In the genomic region with DNA sequence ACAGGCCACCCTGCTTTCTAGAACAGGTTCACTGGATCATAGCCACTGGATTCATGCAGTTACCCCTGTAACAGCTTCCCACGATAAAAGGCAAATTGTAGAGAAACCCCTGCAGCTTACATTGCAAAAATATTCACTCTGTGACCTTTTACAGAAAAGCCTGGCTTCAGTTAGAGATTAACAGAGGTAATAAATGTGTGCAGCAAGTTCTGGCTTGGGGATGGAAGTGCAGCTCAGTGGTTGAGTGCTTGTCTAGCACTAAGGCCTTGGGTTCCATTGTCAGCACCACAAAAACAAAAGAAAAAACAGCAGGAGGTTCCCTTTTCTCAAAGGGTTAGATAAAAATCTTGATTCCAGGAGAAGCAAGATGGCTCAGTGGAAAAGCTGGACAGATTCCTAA, we compare ENCODE assay signal across 19 mouse cellular contexts. TPM values are rescaled to one million over a fixed set of nuclear protein-coding genes. Genes with fewer than 3 reads are reported as not detected.
"Had no signal": no experiment of that assay in that cellular context is flagged by ENCODE, and none has a peak within 500 bp of the region (broad histone marks: within the 10 kb centered on the region; RNA-seq: fewer than 3 reads in every experiment).

No protein-coding gene starts in this region.

- H3K27ac ChIP-seq: midbrain, embryonic 10.5 days; midbrain, embryonic 12.5 days; neural tube, embryonic 13.5 days; neural tube, embryonic 15.5 days had no signal

- H3K4me1 ChIP-seq: midbrain, embryonic 10.5 days; midbrain, embryonic 12.5 days; neural tube, embryonic 13.5 days; neural tube, embryonic 15.5 days had no signal

- H3K4me3 ChIP-seq: midbrain, embryonic 10.5 days; midbrain, embryonic 12.5 days; myocyte; neural tube, embryonic 13.5 days; neural tube, embryonic 15.5 days had no signal

- H3K27me3 ChIP-seq: midbrain, embryonic 12.5 days; neural tube, embryonic 13.5 days; neural tube, embryonic 15.5 days had no signal

- H3K9ac ChIP-seq: lung, embryonic 14.5 days; midbrain, embryonic 12.5 days; neural tube, embryonic 13.5 days; neural tube, embryonic 15.5 days had no signal

- H3K9me3 ChIP-seq: midbrain, embryonic 10.5 days; midbrain, embryonic 12.5 days; neural tube, embryonic 13.5 days; neural tube, embryonic 15.5 days had no signal

- H3K4me2 ChIP-seq: lung, embryonic 14.5 days; midbrain, embryonic 12.5 days; neural tube, embryonic 13.5 days; neural tube, embryonic 15.5 days had no signal

- DNase-seq: lung, embryonic 14.5 days; lung, postnatal 10 days; lung, postnatal 4 days; midbrain, embryonic 14.5 days; retina, postnatal 1 day; right cerebral cortex, adult 18-20 months; right cerebral cortex, postnatal 25 days; right cerebral cortex, postnatal 4 days; spleen, adult 18-20 months; thymus, adult 18-20 months; thymus, postnatal 14 days; thymus, postnatal 36 days had no signal

- ATAC-seq: midbrain, embryonic 16.5 days had no signal

RNA-seq across cellular contexts. Expression of gene Fam151b, which starts 8.1 kb away (rescaled TPM):
- polyA plus RNA-seq: lung, embryonic 14.5 days; lung, embryonic 16.5 days had no signal
